Mouse (Mus musculus) c-Kit-positive CD71-positive TER-119-negative erythroid progenitor cells, embryonic 14.5 days (primary cell): ENCODE data around the gene Tmem30c.
A peak's percentile ranks its signal among the peaks of the same experiment; 100 is the strongest.
"Not testable (repeated sequence)": the region's sequence is repeated elsewhere in the genome, so short reads cannot be mapped to it uniquely, and the experiment has no call there.

ENCODE experiments used
- DNase-seq: peaks from one replicate; pipeline ENCODE4 v3.0.0-alpha.2; 2013; ENCODE audit warnings: low read depth

The Tmem30c gene

DNA sequence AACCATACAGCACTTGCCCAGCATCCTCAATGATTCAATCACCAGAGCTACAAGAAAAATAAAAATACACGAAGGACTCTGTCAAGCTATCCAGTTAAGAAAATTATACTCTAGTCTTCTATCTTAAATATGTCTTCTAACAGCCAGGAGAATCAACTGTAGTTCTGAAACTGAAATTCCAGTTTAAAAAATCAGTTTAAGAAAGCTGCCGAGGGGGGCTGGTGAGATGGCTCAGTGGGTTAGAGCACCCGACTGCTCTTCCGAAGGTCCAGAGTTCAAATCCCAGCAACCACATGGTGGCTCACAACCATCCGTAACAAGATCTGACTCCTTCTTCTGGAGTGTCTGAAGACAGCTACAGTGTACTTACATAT is 60.7 kb downstream of the Tmem30c start:
- not testable (repeated sequence) for DNase-seq

DNA sequence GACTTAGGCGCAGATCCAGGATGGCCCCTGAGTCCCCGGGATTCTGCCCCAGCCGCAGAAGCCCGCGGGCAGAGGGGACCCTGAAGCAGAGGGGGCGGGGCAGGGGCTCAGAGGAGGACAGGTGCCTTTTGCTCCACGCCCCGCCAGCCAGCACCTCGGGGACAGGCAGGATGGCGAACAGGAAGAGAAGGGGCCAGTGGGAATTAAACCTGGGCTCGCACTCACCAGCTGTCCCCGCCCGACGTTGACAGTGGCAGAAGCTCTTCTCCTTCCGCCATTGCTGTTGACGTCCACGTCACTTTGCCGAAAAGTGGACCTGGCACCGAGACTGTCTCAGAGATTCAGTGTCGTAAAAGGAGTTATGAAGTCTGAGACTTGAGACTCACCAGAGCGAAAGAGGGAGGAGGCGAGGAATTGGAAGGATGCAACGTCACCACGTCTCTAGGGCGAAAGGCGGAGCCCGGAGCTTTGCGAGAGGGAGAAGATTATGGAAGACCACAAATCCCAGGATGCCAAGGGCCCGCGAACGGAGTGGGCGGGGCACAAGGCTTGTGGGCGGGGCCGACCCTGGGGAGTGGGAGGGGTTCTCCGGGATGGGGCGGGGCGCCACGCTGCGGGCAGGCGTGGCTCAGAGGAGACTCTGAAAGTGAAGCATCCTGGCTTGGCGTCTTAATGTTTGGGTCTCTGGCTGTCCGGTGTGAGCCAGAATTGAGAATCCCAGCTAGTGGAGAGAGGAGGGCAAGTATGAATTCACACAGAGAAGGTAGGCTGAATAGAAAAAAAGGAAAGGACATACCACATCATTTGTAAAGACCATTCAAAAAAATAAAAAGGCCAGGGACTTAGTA is 61.4 kb downstream of the Tmem30c start, which contains the start of gene Tbc1d23:
Gene Tbc1d23 (minus strand): TSS at position 416 of the 848 bp plus-strand sequence.
- DNase-seq: peak; percentile 98

- DNase-seq: no peak
These were observed 66.2 kb downstream of the Tmem30c start for GRCm38 (mm10) chr16:57226444-57226843.

GRCm38 (mm10) chr16:57220361-57220760 is 72.3 kb downstream of the Tmem30c start:
- no peak for DNase-seq
